Mouse (Mus musculus) testis, adult 2 months (tissue): ENCODE data around the gene Il18rap.

Experiments used
- CTCF ChIP-seq: fragments of 200-500 bp; IDR thresholded peaks from 2 replicates; pipeline ENCODE4 v1.5.1; 2012; ENCODE audit warnings: low read depth, mild to moderate bottlenecking, inconsistent platforms, low read length, moderate library complexity; ENCODE audit not compliant: control insufficient read depth, insufficient read depth, insufficient replicate concordance
- POLR2A ChIP-seq: fragments of 200-500 bp; IDR thresholded peaks from 2 replicates; pipeline ENCODE4 v1.6.1; 2012; ENCODE audit warnings: low read depth, mild to moderate bottlenecking, inconsistent platforms, low read length, moderate library complexity; ENCODE audit not compliant: control insufficient read depth

DNA sequence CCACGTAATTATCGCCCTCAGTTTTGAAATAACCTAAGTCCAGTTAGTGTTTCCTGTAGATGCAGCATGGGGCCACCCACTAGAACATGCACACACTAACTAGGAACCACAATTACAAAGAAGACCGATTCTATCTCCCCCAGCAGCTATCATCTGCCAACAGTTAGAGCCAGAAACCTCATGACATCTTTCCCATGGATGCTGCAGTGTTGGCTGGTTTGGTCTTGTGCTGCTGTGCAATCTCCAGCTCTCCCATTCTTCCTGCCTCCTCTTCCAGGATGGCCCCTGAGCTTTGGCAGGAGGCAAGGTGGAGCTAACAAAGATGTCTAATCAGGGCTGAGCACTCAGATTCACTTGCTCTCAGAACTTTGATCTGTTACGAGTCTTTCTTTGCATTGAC lies 14.0 kb upstream of the Il18rap start:
- TF ChIP-seq POLR2A, result no peak
- no peak for TF ChIP-seq CTCF
